Mouse (Mus musculus): ENCODE measurements around the gene Vps26a. TPM values are rescaled to one million over a fixed set of nuclear protein-coding genes. Genes with fewer than 3 reads are reported as not detected.
"Not testable (repeated sequence)": the region's sequence is repeated elsewhere in the genome, so short reads cannot be mapped to it uniquely, and the experiment has no call there.

Vps26a gene
- polyA plus RNA-seq, 1 experiment from 2014 or later, result 81.8 TPM

- Histone ChIP-seq H3K36me3 (no peaks in the 10 kb centered on the region), H3K4me2 (replicated peaks) (no peak overlapping the region), H3K9ac (no peak overlapping the region), H3K4me3 (no peak overlapping the region), H3K9me3 (no peaks in the 10 kb centered on the region), H3K4me1 (peaks cover 3% of the 10 kb centered on the region; the same call in 1 of the 2 replicates), H3K27ac (no peak overlapping the region), H3K27me3 (replicated peaks) (no peaks in the 10 kb centered on the region)
- no peak for ATAC-seq (ENCODE audit: low FRiP score, low read depth)
- WGBS, result 44% methylated on average over 1 of the region's 1 CpGs
Observed at GRCm38 (mm10) chr10:62488266-62488665, 1.7 kb upstream of the Vps26a start.

- peak overlapping the region; percentile 68 for H3K4me3 ChIP-seq
- no peaks in the 10 kb centered on the region for H3K36me3 ChIP-seq
- peaks cover 3% of the 10 kb centered on the region; the same call in 1 of the 2 replicates for H3K4me1 ChIP-seq
- H3K9me3 ChIP-seq, result no peaks in the 10 kb centered on the region
- WGBS, result under 1% methylated on average over 48 of the region's 48 CpGs
- ATAC-seq (ENCODE audit: low FRiP score, low read depth), result peak; percentile 82
- peak overlapping the region; percentile 67 for H3K4me2 ChIP-seq (replicated peaks)
- H3K27me3 ChIP-seq (replicated peaks), result no peaks in the 10 kb centered on the region
- peak overlapping the region; percentile 81 for H3K9ac ChIP-seq
- peak overlapping the region; percentile 22 for H3K27ac ChIP-seq
Observed at GRCm38 (mm10) chr10:62485878-62486582, 575 bp downstream of the Vps26a start.

GRCm38 (mm10) chr10:62481108-62481852 is 5.3 kb downstream of the Vps26a start:
- H3K4me1 ChIP-seq, result peaks cover 3% of the 10 kb centered on the region; the same call in 1 of the 2 replicates
- 64% methylated on average over 7 of the region's 7 CpGs for WGBS
- no peak overlapping the region for H3K4me2 ChIP-seq (replicated peaks)

GRCm38 (mm10) chr10:62476980-62477379 is 9.6 kb downstream of the Vps26a start:
- Histone ChIP-seq H3K4me3 (no peak overlapping the region), H3K9ac (no peak overlapping the region), H3K9me3 (no peaks in the 10 kb centered on the region), H3K27me3 (replicated peaks) (no peaks in the 10 kb centered on the region), H3K27ac (no peak overlapping the region), H3K4me1 (no peaks in the 10 kb centered on the region; the same call in 1 of the 2 replicates), H3K36me3 (peaks cover 3% of the 10 kb centered on the region; the same call in 1 of the 2 replicates), H3K4me2 (replicated peaks) (no peak overlapping the region)
- ATAC-seq (ENCODE audit: low FRiP score, low read depth), result no peak
- 75% methylated on average over 2 of the region's 2 CpGs for WGBS

More at GRCm38 (mm10) chr10:62481108-62481852, 5.3 kb downstream of the Vps26a start:
- Histone ChIP-seq H3K9ac (no peak overlapping the region), H3K4me3 (no peak overlapping the region), H3K27ac (no peak overlapping the region), H3K27me3 (replicated peaks) (no peaks in the 10 kb centered on the region), H3K36me3 (peaks cover 3% of the 10 kb centered on the region; the same call in 1 of the 2 replicates), H3K9me3 (no peaks in the 10 kb centered on the region)
- no peak for ATAC-seq (ENCODE audit: low FRiP score, low read depth)

GRCm38 (mm10) chr10:62474944-62475343 is 11.7 kb downstream of the Vps26a start:
- 91% methylated on average over 10 of the region's 10 CpGs for WGBS
- H3K9me3 ChIP-seq, result no peaks in the 10 kb centered on the region

GRCm38 (mm10) chr10:62471105-62471504 is 15.5 kb downstream of the Vps26a start:
- Histone ChIP-seq H3K27ac (no peak overlapping the region), H3K36me3 (peaks cover 10% of the 10 kb centered on the region; the same call in 1 of the 2 replicates), H3K4me1 (no peaks in the 10 kb centered on the region), H3K9ac (no peak overlapping the region), H3K4me3 (no peak overlapping the region), H3K27me3 (replicated peaks) (no peaks in the 10 kb centered on the region), H3K9me3 (no peaks in the 10 kb centered on the region), H3K4me2 (replicated peaks) (no peak overlapping the region)
- no peak for ATAC-seq (ENCODE audit: low FRiP score, low read depth)
- WGBS, result 61% methylated on average over 5 of the region's 5 CpGs

More at GRCm38 (mm10) chr10:62474944-62475343, 11.7 kb downstream of the Vps26a start:
- Histone ChIP-seq H3K4me3 (no peak overlapping the region), H3K4me1 (no peaks in the 10 kb centered on the region), H3K9ac (no peak overlapping the region), H3K36me3 (peaks cover 3% of the 10 kb centered on the region; the same call in 1 of the 2 replicates), H3K27ac (no peak overlapping the region), H3K4me2 (replicated peaks) (no peak overlapping the region), H3K27me3 (replicated peaks) (no peaks in the 10 kb centered on the region)
- ATAC-seq (ENCODE audit: low FRiP score, low read depth), result no peak

GRCm38 (mm10) chr10:62469736-62470135 is 16.9 kb downstream of the Vps26a start:
- Histone ChIP-seq H3K9me3 (no peaks in the 10 kb centered on the region), H3K4me1 (no peaks in the 10 kb centered on the region), H3K27ac (no peak overlapping the region), H3K4me3 (no peak overlapping the region), H3K9ac (no peak overlapping the region), H3K4me2 (replicated peaks) (no peak overlapping the region), H3K36me3 (peaks cover 13% of the 10 kb centered on the region; the same call in 1 of the 2 replicates), H3K27me3 (replicated peaks) (no peaks in the 10 kb centered on the region)
- 95% methylated on average over 4 of the region's 4 CpGs for WGBS
- ATAC-seq (ENCODE audit: low FRiP score, low read depth), result no peak

- H3K9ac ChIP-seq, result no peak overlapping the region
- H3K4me2 ChIP-seq (replicated peaks), result no peak overlapping the region
- H3K27ac ChIP-seq, result no peak overlapping the region
- H3K4me1 ChIP-seq, result no peaks in the 10 kb centered on the region
- no peaks in the 10 kb centered on the region for H3K9me3 ChIP-seq
- H3K36me3 ChIP-seq, result peaks cover 36% of the 10 kb centered on the region
- ATAC-seq (ENCODE audit: low FRiP score, low read depth), result no peak
- H3K4me3 ChIP-seq, result no peak overlapping the region
- no peaks in the 10 kb centered on the region for H3K27me3 ChIP-seq (replicated peaks)
Observed at GRCm38 (mm10) chr10:62461321-62461720, 25.3 kb downstream of the Vps26a start.

GRCm38 (mm10) chr10:62452001-62452400 is 34.6 kb downstream of the Vps26a start:
- not testable (repeated sequence) for H3K4me2 ChIP-seq (replicated peaks); H3K9ac ChIP-seq; H3K4me3 ChIP-seq; H3K27me3 ChIP-seq (replicated peaks); H3K27ac ChIP-seq; H3K9me3 ChIP-seq; ATAC-seq (ENCODE audit: low FRiP score, low read depth)
- peaks cover 13% of the 10 kb centered on the region; the same call in 1 of the 2 replicates for H3K4me1 ChIP-seq
- peaks cover 17% of the 10 kb centered on the region for H3K36me3 ChIP-seq
- 70% methylated on average over 11 of the region's 11 CpGs for WGBS

- Histone ChIP-seq H3K9me3 (no peaks in the 10 kb centered on the region), H3K4me3 (peak overlapping the region; percentile 96), H3K4me2 (replicated peaks) (peak overlapping the region; percentile 73), H3K27ac (no peak overlapping the region), H3K9ac (peak overlapping the region; percentile 92), H3K27me3 (replicated peaks) (no peaks in the 10 kb centered on the region), H3K36me3 (peaks cover 24% of the 10 kb centered on the region), H3K4me1 (peaks cover 13% of the 10 kb centered on the region; the same call in 1 of the 2 replicates)
- 40% methylated on average over 18 of the region's 18 CpGs for WGBS
- no peak; the same call in 1 of the 2 replicates for ATAC-seq (ENCODE audit: low FRiP score, low read depth)
Observed at GRCm38 (mm10) chr10:62450280-62450640, 36.3 kb downstream of the Vps26a start.

GRCm38 (mm10) chr10:62449364-62450279 is 37.0 kb downstream of the Vps26a start, which contains the start of the genes 4930507D05Rik and Supv3l1:
4930507D05Rik (plus strand) TSS chr10:62449489.
Supv3l1 (minus strand) TSS chr10:62449738.
- H3K4me2 ChIP-seq (replicated peaks), result peak within 1 kb of the TSS; percentile 73

More at GRCm38 (mm10) chr10:62449364-62450279, 37.0 kb downstream of the Vps26a start, which contains the start of the genes 4930507D05Rik and Supv3l1:
- Histone ChIP-seq H3K9ac (peak within 1 kb of the TSS; percentile 92), H3K9me3 (no peaks in the 10 kb centered on the region), H3K4me1 (peaks cover 13% of the 10 kb centered on the region; the same call in 1 of the 2 replicates), H3K27ac (peak within 1 kb of the TSS; percentile 62; the same call in 1 of the 2 replicates), H3K27me3 (replicated peaks) (no peaks in the 10 kb centered on the region), H3K4me3 (peak within 1 kb of the TSS; percentile 96), H3K36me3 (peaks cover 27% of the 10 kb centered on the region)
- peak; percentile 88 for ATAC-seq (ENCODE audit: low FRiP score, low read depth)
- WGBS, result under 1% methylated on average over 73 of the region's 73 CpGs
